Mouse (Mus musculus): ENCODE results near the gene Ptpn22.

The Ptpn22 gene

DNA sequence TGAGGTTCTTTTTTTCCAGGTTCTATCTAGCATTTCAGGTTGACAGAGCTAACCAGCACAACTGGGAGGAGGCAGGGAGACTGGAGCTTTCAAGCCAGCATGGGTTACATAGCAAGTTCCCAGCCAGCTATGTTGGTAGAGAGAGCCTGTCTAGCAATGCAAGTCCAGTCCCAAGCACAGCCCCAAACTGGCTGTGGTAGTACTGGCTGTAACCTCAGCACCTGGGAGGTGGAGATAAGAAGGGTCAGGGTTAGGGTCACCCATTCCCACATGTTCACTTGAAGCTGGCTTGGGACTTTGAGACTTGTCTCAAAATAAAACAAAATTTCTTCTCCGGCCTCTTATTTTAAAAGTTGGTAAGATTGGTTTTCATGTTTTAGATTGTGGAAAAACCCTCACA lies 60.5 kb downstream of the Ptpn22 start:
- no peak for DNase-seq (ENCODE audit: low read depth, low spot score)

DNA sequence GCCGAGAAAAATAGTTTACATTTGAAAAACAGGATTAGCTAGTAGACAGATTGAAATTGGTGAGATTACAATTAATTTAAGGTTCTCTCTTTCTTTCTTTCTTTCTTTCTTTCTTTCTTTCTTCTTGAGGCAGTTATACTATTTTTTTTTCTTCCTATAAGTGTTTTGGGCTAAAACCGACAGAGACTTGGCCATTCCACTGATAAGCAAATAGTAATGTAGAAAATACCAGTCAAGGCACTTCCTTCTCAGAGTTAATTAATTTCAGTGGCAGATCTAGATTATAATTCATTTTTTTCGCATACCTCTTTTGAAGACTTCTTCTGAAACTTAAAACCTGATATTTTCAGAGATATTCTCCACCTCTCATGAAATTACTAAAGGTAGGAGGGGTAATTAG lies 65.7 kb downstream of the Ptpn22 start:
- no peak for DNase-seq (ENCODE audit: low read depth, low spot score)

DNA sequence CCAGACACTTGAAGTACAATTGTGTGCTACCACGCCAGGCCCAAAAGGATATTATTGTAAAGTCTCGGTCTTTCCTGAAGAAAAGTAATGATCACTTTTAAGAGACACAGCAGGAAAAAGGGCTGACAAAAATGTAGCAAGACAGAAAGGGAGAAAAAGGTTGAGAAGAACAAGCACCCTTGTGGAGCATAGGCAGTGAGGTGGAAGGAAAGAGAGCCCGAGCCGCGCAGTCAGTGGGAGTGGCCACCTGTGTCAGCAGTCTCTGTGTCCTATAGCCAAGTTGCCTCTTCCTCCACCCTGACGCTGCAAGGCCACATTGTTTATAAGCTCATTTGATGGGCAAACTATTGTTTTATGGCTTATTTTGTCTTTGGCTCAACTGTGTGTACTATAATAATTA lies 67.9 kb downstream of the Ptpn22 start:
- DNase-seq (ENCODE audit: low read depth, low spot score): peak; percentile 35

DNA sequence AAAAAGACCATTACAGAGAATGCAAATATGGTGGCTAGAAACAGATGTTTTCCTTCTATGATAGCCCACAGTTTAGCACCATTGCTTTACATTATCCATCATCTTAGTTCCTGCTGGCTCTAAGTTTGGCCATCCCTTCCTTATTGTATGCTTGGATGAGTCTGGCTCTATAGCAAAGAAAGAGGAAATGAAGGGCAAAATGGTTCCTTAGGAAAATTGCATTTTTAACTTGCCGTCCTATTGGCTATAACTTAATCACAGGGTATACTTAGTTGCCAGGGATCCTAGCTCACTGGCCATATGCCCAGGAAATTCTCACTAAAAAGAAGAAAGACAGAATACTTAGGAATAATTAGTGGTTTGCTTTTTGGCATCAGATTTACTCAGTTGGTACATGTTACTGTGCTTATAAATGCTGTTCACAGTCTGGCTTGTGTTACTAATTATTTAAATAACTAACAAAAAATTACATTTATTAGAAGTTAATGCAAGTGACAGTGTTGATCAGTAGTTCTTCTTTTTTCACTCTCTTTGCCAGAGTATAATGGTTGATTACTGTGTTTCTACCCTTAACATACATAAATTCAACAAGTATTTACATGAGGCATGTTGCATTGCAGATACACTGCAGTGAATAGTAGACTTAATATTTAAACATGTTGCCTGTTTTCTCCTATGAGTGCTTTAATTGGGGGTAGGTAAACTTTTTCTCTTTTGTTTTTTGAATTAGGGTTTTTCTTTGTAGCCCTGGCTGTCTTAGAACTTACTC lies 85.4 kb downstream of the Ptpn22 start:
- no peak for DNase-seq (ENCODE audit: low read depth, low spot score)

DNA sequence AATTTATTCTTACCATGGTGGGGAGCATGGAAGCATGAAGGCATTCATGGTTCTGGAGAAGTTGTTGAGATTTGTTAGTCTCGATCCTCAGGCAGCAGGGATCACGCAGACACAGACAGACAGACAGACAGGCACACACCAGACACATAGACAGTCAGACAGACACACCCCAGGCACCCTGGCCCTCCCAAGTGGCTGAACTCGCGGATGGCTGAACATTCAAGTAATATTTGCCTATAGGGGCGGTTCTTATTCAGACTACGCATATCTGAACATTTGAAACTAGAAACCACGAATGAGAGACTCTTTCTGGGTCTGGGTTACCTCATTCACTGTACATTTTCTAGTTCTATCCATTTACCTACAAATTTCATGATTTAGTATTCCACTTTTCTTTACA lies 89.1 kb downstream of the Ptpn22 start:
- no peak for DNase-seq (ENCODE audit: low read depth, low spot score)

DNA sequence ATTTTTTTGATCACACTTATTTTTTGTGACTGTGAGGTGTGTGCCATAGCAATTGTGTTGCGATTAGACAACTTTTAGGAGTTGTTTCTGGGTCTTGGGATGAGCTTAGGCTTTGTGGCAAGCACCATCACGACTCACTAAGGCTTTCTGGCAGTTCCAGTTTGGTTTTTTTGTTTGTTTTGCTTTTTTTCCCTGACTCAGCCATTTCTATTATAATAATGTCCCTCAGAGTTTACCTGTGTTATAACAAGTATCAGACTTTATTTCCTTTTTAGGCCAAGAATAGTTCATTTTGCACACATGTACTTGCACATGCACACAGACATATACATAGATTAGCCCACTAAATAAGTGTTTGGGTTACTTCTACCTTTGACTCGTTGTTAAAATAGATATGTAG lies 101.0 kb downstream of the Ptpn22 start:
- no peak for DNase-seq (ENCODE audit: low read depth, low spot score)

Measured in ZHBTc4 (cell line).